Mouse (Mus musculus) testis, adult 2 months (tissue): ENCODE data around the gene A230050P20Rik. TPM values are rescaled to one million over a fixed set of nuclear protein-coding genes. Genes with fewer than 3 reads are reported as not detected.
A peak's percentile ranks its signal among the peaks of the same experiment; 100 is the strongest.

Source experiments
- H3K27ac ChIP-seq: fragments of 200-500 bp; 2 replicates; pipeline ENCODE4 v1.5.1; 2012; ENCODE audit warnings: low read depth, low read length; ENCODE audit not compliant: control insufficient read depth, insufficient read depth
- H3K27me3 ChIP-seq: fragments of 200-500 bp; 2 replicates; pipeline ENCODE4 v1.6.1; 2012; ENCODE audit warnings: mild to moderate bottlenecking, low read length, moderate library complexity; ENCODE audit not compliant: control insufficient read depth, insufficient read depth
- H3K36me3 ChIP-seq: fragments of 200-500 bp; 2 replicates; pipeline ENCODE4 v1.6.1; 2012; ENCODE audit warnings: mild to moderate bottlenecking, low read length; ENCODE audit not compliant: control insufficient read depth, insufficient read depth
- H3K4me1 ChIP-seq: fragments of 200-500 bp; 2 replicates; pipeline ENCODE4 v1.6.1; 2012; ENCODE audit warnings: low read length; ENCODE audit not compliant: control insufficient read depth, insufficient read depth
- H3K4me3 ChIP-seq: fragments of 200-500 bp; 2 replicates; pipeline ENCODE4 v1.5.1; 2012; ENCODE audit warnings: low read depth, mild to moderate bottlenecking, low read length, moderate library complexity, mixed read lengths; ENCODE audit not compliant: control insufficient read depth
- CTCF ChIP-seq: fragments of 200-500 bp; IDR thresholded peaks from 2 replicates; pipeline ENCODE4 v1.5.1; 2012; ENCODE audit warnings: low read depth, mild to moderate bottlenecking, inconsistent platforms, low read length, moderate library complexity; ENCODE audit not compliant: control insufficient read depth, insufficient read depth, insufficient replicate concordance
- POLR2A ChIP-seq: fragments of 200-500 bp; IDR thresholded peaks from 2 replicates; pipeline ENCODE4 v1.6.1; 2012; ENCODE audit warnings: low read depth, mild to moderate bottlenecking, inconsistent platforms, low read length, moderate library complexity; ENCODE audit not compliant: control insufficient read depth
- polyA plus RNA-seq: library from polyadenylated mRNA; depleted of rRNA; stranded (reverse); fragments of >200 nt; gene quantifications from 2 replicates; pipeline ENCODE4 v1.2.3, GENCODE M21; 2012; rRNA removed

The A230050P20Rik gene
- polyA plus RNA-seq, 1 experiment, result 2.6 TPM

DNA sequence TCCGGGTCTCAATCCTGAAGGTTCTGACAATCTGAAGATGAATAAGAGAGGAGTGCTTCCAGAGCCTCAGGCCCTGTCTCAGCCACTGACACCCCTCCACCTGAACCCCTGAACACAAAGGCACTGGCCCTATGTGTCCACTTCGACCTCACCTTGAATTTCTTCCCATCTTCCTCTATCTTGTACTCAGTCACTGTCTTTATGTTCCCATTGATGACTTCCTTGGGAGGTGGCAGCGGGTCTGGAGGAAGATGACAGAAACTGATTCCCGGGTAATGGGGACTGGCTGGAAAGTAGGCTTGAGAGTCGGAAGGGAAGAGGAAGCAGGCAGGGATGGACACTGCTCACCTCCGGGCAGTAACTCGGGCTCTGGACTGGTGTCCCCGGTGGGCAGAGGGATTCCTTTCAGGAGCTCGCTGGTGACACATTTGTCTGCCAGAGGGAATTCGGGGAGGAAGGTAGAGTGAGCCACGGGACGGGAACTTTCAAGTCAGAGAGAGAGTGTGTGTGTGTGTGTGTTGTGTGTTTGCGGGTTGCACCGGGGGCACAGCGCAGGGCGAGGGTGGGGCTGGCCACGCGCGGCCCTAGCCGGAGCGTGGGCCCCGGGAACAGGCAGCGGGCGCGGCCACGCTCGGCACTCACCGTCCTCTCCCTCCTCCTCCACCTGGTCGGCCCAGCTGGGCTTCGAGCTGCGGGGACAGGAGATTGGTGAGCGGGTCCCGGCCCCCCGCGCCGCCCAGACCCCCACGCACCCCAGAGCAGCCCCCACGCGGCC lies 29.5 kb downstream of the A230050P20Rik start:
- peaks cover 9% of the 10 kb centered on the region for H3K4me1 ChIP-seq
- TF ChIP-seq POLR2A (no peak), CTCF (no peak)
- H3K27me3 ChIP-seq, result no peaks in the 10 kb centered on the region
- H3K27ac ChIP-seq, result no peak overlapping the region
- H3K4me3 ChIP-seq, result peak overlapping the region; percentile 90
- peaks cover 4% of the 10 kb centered on the region for H3K36me3 ChIP-seq

DNA sequence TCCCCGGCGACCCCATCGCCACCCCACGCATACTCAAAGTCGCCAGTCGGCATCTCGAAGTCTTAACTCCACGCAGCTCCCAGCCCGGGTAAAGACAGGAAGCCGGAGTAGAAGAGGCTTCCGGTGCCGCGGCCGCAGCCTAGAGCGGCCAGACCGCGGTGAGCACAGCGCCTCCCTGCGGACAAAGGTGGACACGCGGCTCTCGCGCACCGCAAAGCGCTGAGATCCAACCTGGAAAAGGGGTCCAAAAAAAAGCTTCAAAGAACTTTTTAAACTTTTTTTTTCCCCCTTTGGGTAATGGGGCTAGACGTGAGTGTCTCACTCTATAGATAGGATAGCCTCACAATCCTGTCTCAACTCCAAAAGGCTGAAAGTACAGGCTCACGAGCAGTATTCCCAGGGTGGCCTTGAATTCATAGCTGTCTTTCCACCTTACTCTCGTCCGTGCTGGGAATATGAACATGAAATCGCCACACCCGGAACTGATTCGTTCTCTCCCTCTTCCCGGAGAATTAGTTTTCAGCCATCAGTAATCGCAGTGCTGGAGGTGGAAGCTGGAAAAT lies 30.1 kb downstream of the A230050P20Rik start, which contains the start of gene Eif3g:
TSS of gene Eif3g (minus strand) at position 113 of the 563 bp plus-strand sequence.
- Histone ChIP-seq H3K27ac (no peak within 1 kb of the TSS), H3K27me3 (no peaks in the 10 kb centered on the region)

DNA sequence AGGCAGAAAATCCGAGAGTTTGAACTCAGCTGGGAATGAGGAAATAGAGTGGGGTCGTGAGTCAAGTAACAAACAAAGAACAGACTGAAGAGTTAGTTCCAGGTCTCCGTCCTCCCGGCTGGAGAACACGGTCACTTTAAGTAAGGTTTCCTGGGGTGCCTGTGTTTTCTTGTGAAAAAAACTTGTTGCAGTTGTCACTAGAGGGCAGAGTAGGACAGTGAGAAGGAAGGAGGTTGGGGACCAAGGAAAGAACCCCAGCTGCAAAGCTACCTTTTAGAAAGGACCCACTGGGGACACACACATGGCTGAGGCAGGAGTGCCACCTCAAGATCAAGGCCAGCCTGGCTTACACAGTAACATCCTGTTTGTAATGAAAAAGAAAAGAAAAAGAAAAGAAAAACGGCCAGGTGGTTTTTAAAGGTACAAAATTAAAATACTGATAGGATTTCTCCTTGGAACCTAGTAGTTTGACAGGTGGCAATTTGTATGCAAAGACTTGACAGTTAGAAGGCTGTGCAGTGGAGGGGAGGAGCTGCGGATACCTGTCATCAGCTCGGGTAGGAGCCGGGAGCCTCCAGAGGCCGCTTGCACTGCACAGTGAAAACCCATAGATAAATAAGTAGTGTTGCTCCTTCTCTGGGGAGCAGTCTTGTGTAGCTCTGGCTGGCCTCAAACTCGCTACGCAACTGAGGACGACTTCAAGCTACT lies 33.2 kb downstream of the A230050P20Rik start:
- no peak overlapping the region for H3K27ac ChIP-seq
- H3K4me3 ChIP-seq, result no peak overlapping the region
- H3K36me3 ChIP-seq, result no peaks in the 10 kb centered on the region
- peaks cover 9% of the 10 kb centered on the region for H3K4me1 ChIP-seq
- peak; percentile 5; the same call in 1 of the 2 replicates for TF ChIP-seq CTCF
- no peak for TF ChIP-seq POLR2A
- H3K27me3 ChIP-seq, result no peaks in the 10 kb centered on the region

More for the DNA sequence above, 30.1 kb downstream of the A230050P20Rik start, which contains the start of gene Eif3g:
- Histone ChIP-seq H3K4me1 (peaks cover 9% of the 10 kb centered on the region), H3K4me3 (peak within 1 kb of the TSS; percentile 90), H3K36me3 (peaks cover 4% of the 10 kb centered on the region)
- TF ChIP-seq POLR2A (peak; percentile 76), CTCF (peak; percentile 98)

DNA sequence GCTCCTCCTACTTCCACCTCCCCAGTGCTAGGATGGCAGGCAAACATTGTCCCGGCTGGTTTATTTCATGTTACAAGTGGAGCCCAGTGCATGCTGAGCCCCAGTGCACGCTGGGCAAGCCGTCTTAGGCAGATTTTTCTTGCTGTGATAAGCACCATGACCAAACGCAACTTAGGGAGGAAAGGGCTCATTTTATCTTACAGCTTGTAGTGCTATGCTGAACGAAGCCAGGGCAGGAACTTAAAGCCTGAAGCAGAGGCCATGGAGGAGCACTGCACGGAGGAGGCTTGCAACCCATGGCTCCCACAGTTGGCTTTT lies 33.7 kb downstream of the A230050P20Rik start:
- Histone ChIP-seq H3K27ac (no peak overlapping the region), H3K4me3 (no peak overlapping the region), H3K36me3 (no peaks in the 10 kb centered on the region), H3K27me3 (no peaks in the 10 kb centered on the region), H3K4me1 (peaks cover 8% of the 10 kb centered on the region)
- TF ChIP-seq POLR2A (no peak), CTCF (no peak)

DNA sequence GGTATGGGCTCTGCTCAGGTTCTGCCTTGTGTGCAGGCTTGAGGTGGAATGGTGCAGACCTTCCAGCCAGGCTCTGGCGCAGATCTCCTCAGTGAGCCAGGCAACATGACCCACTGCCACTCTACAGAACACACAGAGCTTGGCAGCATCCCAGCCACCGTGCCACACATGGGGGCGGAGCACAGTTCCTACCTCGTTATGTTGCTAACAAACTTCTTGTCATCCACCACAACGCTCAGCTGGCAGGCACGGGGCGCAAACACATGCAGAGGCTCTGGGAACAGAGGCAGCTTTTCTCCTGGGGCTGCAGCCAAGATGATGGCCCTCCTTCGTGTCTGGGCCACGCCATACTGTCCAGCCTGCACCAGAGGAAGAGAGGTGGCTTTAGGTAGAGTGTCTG lies 41.5 kb downstream of the A230050P20Rik start:
- Histone ChIP-seq H3K4me1 (no peaks in the 10 kb centered on the region), H3K27me3 (no peaks in the 10 kb centered on the region), H3K27ac (no peak overlapping the region), H3K4me3 (no peak overlapping the region), H3K36me3 (no peaks in the 10 kb centered on the region; the same call in none of the 2 replicates)
- no peak for TF ChIP-seq POLR2A
- no peak for TF ChIP-seq CTCF

DNA sequence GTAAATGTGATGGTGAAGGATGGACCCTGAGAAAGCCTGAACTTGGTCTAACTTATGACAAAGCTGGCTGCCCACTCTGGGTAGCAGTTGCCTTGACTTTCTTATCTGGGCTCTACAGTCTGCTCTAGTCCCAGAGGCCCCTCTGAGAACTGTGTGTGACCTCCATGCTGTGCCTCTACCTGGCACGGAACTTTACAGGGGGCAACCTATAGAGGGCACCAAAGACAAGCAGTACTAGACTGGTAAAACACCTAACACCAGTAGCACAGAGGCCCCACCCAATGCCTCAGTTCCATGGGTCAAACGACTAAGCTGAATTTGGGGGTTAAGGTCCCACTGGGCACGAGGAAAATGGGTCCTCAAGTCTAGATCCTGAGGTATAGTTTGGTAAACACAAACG lies 47.7 kb downstream of the A230050P20Rik start:
- Histone ChIP-seq H3K27me3 (no peaks in the 10 kb centered on the region), H3K36me3 (no peaks in the 10 kb centered on the region; the same call in 1 of the 2 replicates), H3K4me1 (no peaks in the 10 kb centered on the region), H3K27ac (no peak overlapping the region), H3K4me3 (no peak overlapping the region)
- TF ChIP-seq POLR2A (no peak), CTCF (no peak)

DNA sequence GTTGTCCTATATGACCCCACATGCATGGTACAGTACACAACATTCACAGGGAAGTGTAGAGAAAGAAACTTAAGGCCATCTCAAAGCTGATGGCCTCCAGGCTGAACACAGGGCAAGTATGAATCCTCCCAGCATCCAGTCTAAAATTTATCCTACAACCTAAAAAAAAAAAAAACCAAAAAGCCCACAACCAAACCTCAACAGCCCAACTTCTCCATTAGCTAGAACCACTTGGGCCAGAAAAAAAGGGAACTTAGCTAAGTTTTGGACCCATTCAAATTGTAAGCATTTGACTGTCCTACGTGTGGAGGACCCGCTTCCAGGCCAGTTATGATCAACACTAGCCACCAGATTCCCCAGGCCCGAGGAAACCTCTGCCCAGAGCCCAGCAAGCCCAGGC lies 54.8 kb downstream of the A230050P20Rik start:
- H3K4me3 ChIP-seq, result no peak overlapping the region
- H3K36me3 ChIP-seq, result no peaks in the 10 kb centered on the region; the same call in 1 of the 2 replicates
- no peak overlapping the region for H3K27ac ChIP-seq
- H3K27me3 ChIP-seq, result no peaks in the 10 kb centered on the region
- TF ChIP-seq POLR2A (no peak), CTCF (no peak)
- no peaks in the 10 kb centered on the region for H3K4me1 ChIP-seq

Other genes starting within 250 kb of the A230050P20Rik start
- gene Ubl5, start 225.8 kb upstream of the A230050P20Rik start, polyA plus RNA-seq, result 175 and 241 TPM in 2 replicates
- 35.7 and 40.5 TPM in 2 replicates for gene Fbxl12, start 223.9 kb upstream of the A230050P20Rik start, polyA plus RNA-seq
- gene Pin1, start 216.5 kb upstream of the A230050P20Rik start, polyA plus RNA-seq, result 17.7 and 17.8 TPM in 2 replicates
- gene Olfm2, start 122.3 kb upstream of the A230050P20Rik start, polyA plus RNA-seq, result 3.2 and 3.4 TPM in 2 replicates
- gene Col5a3, start 53.6 kb upstream of the A230050P20Rik start, polyA plus RNA-seq, result 0.62 and 1.0 TPM in 2 replicates
- gene Rdh8, start 50.1 kb upstream of the A230050P20Rik start, polyA plus RNA-seq, result not detected in 2 replicates
- gene Angptl6, start 11.1 kb downstream of the A230050P20Rik start, polyA plus RNA-seq, result 0.88 and 1.1 TPM in 2 replicates
- gene Ppan, start 19.5 kb downstream of the A230050P20Rik start, polyA plus RNA-seq, result 28.4 and 32.2 TPM in 2 replicates
- gene Eif3g, start 30.0 kb downstream of the A230050P20Rik start, polyA plus RNA-seq, result 223 and 282 TPM in 2 replicates
- 15.4 and 18.3 TPM in 2 replicates for gene Dnmt1, start 91.2 kb downstream of the A230050P20Rik start, polyA plus RNA-seq
- 0.70 and 0.87 TPM in 2 replicates for gene S1pr2, start 108.1 kb downstream of the A230050P20Rik start, polyA plus RNA-seq
- 45.1 and 51.5 TPM in 2 replicates for gene Mrpl4, start 134.1 kb downstream of the A230050P20Rik start, polyA plus RNA-seq
- gene Icam1, start 147.3 kb downstream of the A230050P20Rik start, polyA plus RNA-seq, result 1.8 TPM in 2 replicates
- 0.21 and 0.30 TPM in 2 replicates for gene Icam4, start 160.7 kb downstream of the A230050P20Rik start, polyA plus RNA-seq
- gene Icam5, start 163.4 kb downstream of the A230050P20Rik start, polyA plus RNA-seq, result 4.0 and 4.2 TPM in 2 replicates
- gene Zglp1, start 198.5 kb downstream of the A230050P20Rik start, polyA plus RNA-seq, result 1.7 and 2.4 TPM in 2 replicates
- gene Gm49373, start 204.5 kb downstream of the A230050P20Rik start, polyA plus RNA-seq, result 0.11 and 0.36 TPM in 2 replicates
- gene Fdx1l, start 205.0 kb downstream of the A230050P20Rik start, polyA plus RNA-seq, result 26.1 and 28.7 TPM in 2 replicates
- gene Gm38431, start 223.4 kb downstream of the A230050P20Rik start, polyA plus RNA-seq, result 5.1 and 5.3 TPM in 2 replicates
- 71.1 and 78.7 TPM in 2 replicates for gene Raver1, start 223.4 kb downstream of the A230050P20Rik start, polyA plus RNA-seq